ENCODE assay signal across 7 mouse cellular contexts in genomic region chr2:33129696-33130095, GRCm38 (mm10). TPM values are rescaled to one million over a fixed set of nuclear protein-coding genes. Genes with fewer than 3 reads are reported as not detected.
DNase-seq lines count a peak whose midpoint lies in the region; ATAC-seq and TF ChIP-seq lines count a peak whose summit lies in the region.

No protein-coding gene starts in this region.

- H3K27me3 ChIP-seq in forebrain, embryonic 16.5 days (replicated peaks; ENCODE audit: control insufficient read depth, insufficient read depth, low read length) = no peaks in the 10 kb centered on the region
- H3K27me3 ChIP-seq in limb, embryonic 12.5 days = peaks cover 34% of the 10 kb centered on the region
- no peaks in the 10 kb centered on the region for H3K27me3 ChIP-seq in midbrain, postnatal 0 days (ENCODE audit: insufficient read depth, low read length)

- H3K4me2 ChIP-seq in forebrain, embryonic 16.5 days (ENCODE audit: low read length) = peak overlapping the region; percentile 97
- H3K4me2 ChIP-seq in limb, embryonic 12.5 days = peak overlapping the region; percentile 98
- peak overlapping the region; percentile 95 for H3K4me2 ChIP-seq in midbrain, postnatal 0 days (ENCODE audit: low read depth, low read length, poor library complexity, severe bottlenecking)

- DNase-seq in left cerebral cortex, postnatal 10 days (ENCODE audit: extremely low spot score in 1 of 2, low spot score in 2 of 2) = peak; percentile 40 to 55
- DNase-seq in left cerebral cortex, postnatal 4 days = no peak
- peak; percentile 25 for DNase-seq in brain, embryonic 14.5 days (ENCODE audit: low read depth)
- peak; percentile 48 for DNase-seq in midbrain, postnatal 0 days (ENCODE audit: low spot score)
- DNase-seq in left cerebral cortex, adult 18-20 months (ENCODE audit: low spot score in 2 of 2) = no peak

- ATAC-seq in forebrain, embryonic 16.5 days = no peak
- ATAC-seq in limb, embryonic 12.5 days (ENCODE audit: insufficient number of reproducible peaks, insufficient read depth, low FRiP score, low TSS enrichment, low read depth) = no peak
- no peak for ATAC-seq in midbrain, postnatal 0 days (ENCODE audit: low FRiP score)

- peaks cover 18% of the 10 kb centered on the region for H3K4me1 ChIP-seq in forebrain, embryonic 16.5 days (replicated peaks; ENCODE audit: control insufficient read depth, insufficient read depth, low read length)
- peaks cover 13% of the 10 kb centered on the region for H3K4me1 ChIP-seq in limb, embryonic 12.5 days (replicated peaks)
- peaks cover 10% of the 10 kb centered on the region; the same call in 1 of the 2 replicates for H3K4me1 ChIP-seq in midbrain, postnatal 0 days (ENCODE audit: insufficient read depth, low read length)

- no peak for TF ChIP-seq POLR2A in brain, embryonic 14.5 days (IDR thresholded peaks at IDR 0.05; ENCODE audit: borderline replicate concordance, extremely low read depth, insufficient read depth, insufficient read length, poor library complexity, severe bottlenecking)

- H3K27ac ChIP-seq in forebrain, embryonic 16.5 days (ENCODE audit: low read length) = no peak overlapping the region
- no peak overlapping the region for H3K27ac ChIP-seq in limb, embryonic 12.5 days
- H3K27ac ChIP-seq in midbrain, postnatal 0 days (ENCODE audit: low read depth, low read length) = peak overlapping the region; percentile 55

- H3K9me3 ChIP-seq in forebrain, embryonic 16.5 days (ENCODE audit: control insufficient read depth, low read length) = no peaks in the 10 kb centered on the region
- H3K9me3 ChIP-seq in limb, embryonic 12.5 days = no peaks in the 10 kb centered on the region
- H3K9me3 ChIP-seq in midbrain, postnatal 0 days (ENCODE audit: low read length) = no peaks in the 10 kb centered on the region

- intact Hi-C loops in left cerebral cortex, postnatal 10 days (cut with DNase I) = loop anchor here (10.0 kb wide), 1 partner anchor 105 kb away; no protein-coding TSS in a partner anchor
- intact Hi-C loops in left cerebral cortex, postnatal 4 days (cut with DNase I) = loop anchor here (10.0 kb wide), 1 partner anchor 145 kb away; the partner anchor contains the start of gene Slc2a8

- no peaks in the 10 kb centered on the region for H3K36me3 ChIP-seq in forebrain, embryonic 16.5 days (ENCODE audit: control insufficient read depth, insufficient read depth)
- no peaks in the 10 kb centered on the region for H3K36me3 ChIP-seq in limb, embryonic 12.5 days
- H3K36me3 ChIP-seq in midbrain, postnatal 0 days (ENCODE audit: insufficient read depth, low read length) = no peaks in the 10 kb centered on the region

- H3K9ac ChIP-seq in forebrain, embryonic 16.5 days (replicated peaks; ENCODE audit: low read depth, low read length) = peak overlapping the region; percentile 74
- peak overlapping the region; percentile 73 for H3K9ac ChIP-seq in limb, embryonic 12.5 days (replicated peaks)
- peak overlapping the region; percentile 89 for H3K9ac ChIP-seq in midbrain, postnatal 0 days (replicated peaks; ENCODE audit: low read length, poor library complexity, severe bottlenecking)

- no peak for TF ChIP-seq CTCF in brain, embryonic 14.5 days (IDR thresholded peaks at IDR 0.05; ENCODE audit: borderline replicate concordance, extremely low read depth, insufficient read depth, insufficient read length)
- peak; percentile 43 for TF ChIP-seq CTCF in midbrain, postnatal 0 days (IDR thresholded peaks at IDR 0.05)

- WGBS in forebrain, embryonic 16.5 days = 2% methylated on average over 10 of the region's 10 CpGs
- 2% methylated on average over 10 of the region's 10 CpGs for WGBS in limb, embryonic 12.5 days
- WGBS in midbrain, postnatal 0 days = 0% methylated on average over 10 of the region's 10 CpGs

- H3K4me3 ChIP-seq in forebrain, embryonic 16.5 days (replicated peaks; ENCODE audit: low read length) = peak overlapping the region; percentile 70
- H3K4me3 ChIP-seq in limb, embryonic 12.5 days (replicated peaks) = peak overlapping the region; percentile 70
- H3K4me3 ChIP-seq in midbrain, postnatal 0 days (ENCODE audit: low read depth, low read length) = peak overlapping the region; percentile 74

RNA-seq across cellular contexts. Expression of gene Garnl3, which starts 1.8 kb away (rescaled TPM):
- total RNA-seq in left cerebral cortex, postnatal 10 days (2021) = 100 to 1,000 TPM; 183 TPM
- 100 to 1,000 TPM; 158 to 162 TPM for total RNA-seq in left cerebral cortex, postnatal 4 days (2021)
- polyA plus RNA-seq in brain, embryonic 14.5 days (2012; rRNA removed) = 27.7 and 42.1 TPM in 2 replicates
- 26.2 and 34.5 TPM in 2 replicates for polyA plus RNA-seq in forebrain, embryonic 16.5 days (2015; fragmentation: Nextera tagmentation; extraction: Ambion mirVana)
- 15.7 and 16.4 TPM in 2 replicates for polyA plus RNA-seq in limb, embryonic 12.5 days (2016; fragmentation: Nextera tagmentation; extraction: Ambion mirVana)
- 134 and 176 TPM in 2 replicates for total RNA-seq in midbrain, postnatal 0 days (2014; rRNA removed)
- polyA plus RNA-seq in midbrain, postnatal 0 days (2015; fragmentation: Nextera tagmentation; extraction: Ambion mirVana) = 77.1 and 77.7 TPM in 2 replicates
- total RNA-seq in left cerebral cortex, adult 18-20 months (2021) = 100 to 1,000 TPM; 111 to 112 TPM

Comparison
In these comparisons a context has a peak if more than half of its experiments do, and no peak if none do; other contexts are left out.
1. DNase-seq: peak in left cerebral cortex, postnatal 10 days (2 of 2), brain, embryonic 14.5 days (single experiment) and midbrain, postnatal 0 days (single experiment); none in left cerebral cortex, postnatal 4 days (single experiment) and left cerebral cortex, adult 18-20 months (0 of 2).
2. Peak in every context shown above with its lines, with median percentiles within 50 percentile points of each other: H3K4me2 ChIP-seq, H3K4me3 ChIP-seq and H3K9ac ChIP-seq.